ENCODE assay signal across 25 mouse cellular contexts in the genomic region with DNA sequence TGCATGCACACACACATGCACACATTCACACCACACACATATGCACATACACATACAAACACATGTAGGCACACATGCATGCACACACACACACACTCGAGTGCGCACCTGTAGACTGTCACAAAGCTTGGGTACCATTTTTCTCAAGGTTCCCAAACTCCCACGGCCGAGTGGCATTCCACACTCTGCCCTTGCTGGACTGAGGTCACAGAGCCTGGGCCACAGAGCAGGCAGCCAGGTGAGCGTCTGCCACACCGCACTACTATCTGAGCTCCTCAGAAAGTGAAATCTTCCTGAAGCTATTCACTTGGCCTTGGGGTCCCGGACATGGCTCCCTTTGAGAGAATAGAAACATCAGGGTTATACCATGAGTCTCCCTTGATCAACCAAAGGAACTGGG. TPM values are rescaled to one million over a fixed set of nuclear protein-coding genes. Genes with fewer than 3 reads are reported as not detected.
A peak's percentile ranks its signal among the peaks of the same experiment; 100 is the strongest.
DNase-seq lines count a peak whose midpoint lies in the region; ATAC-seq and TF ChIP-seq lines count a peak whose summit lies in the region.
"Had no signal": no experiment of that assay in that cellular context is flagged by ENCODE, and none has a peak within 500 bp of the region (broad histone marks: within the 10 kb centered on the region; RNA-seq: fewer than 3 reads in every experiment).

No protein-coding gene starts in this region.

- peak; percentile 18 for DNase-seq in gastrocnemius, adult 2 months
- no peak for DNase-seq in gastrocnemius, postnatal 4 days (ENCODE audit: low spot score in 2 of 2)
- DNase-seq in lung, adult 2 months: no peak
- peak; percentile 1 for DNase-seq in thymus, postnatal 4 days
- no peak for DNase-seq in thymus, postnatal 14 days
- DNase-seq: adrenal gland, adult 8-10 months; cerebellum, adult 18-20 months; cerebellum, postnatal 14 days; gastrocnemius, postnatal 25 days; kidney, adult 9 months; kidney, postnatal 4 days; liver, embryonic 13.5 days had no signal

- no peak for ATAC-seq in heart, embryonic 15.5 days (replicated peaks; ENCODE audit: insufficient number of reproducible peaks, insufficient read depth, low FRiP score, low read depth)
- ATAC-seq in heart, embryonic 11.5 days (replicated peaks; ENCODE audit: insufficient number of reproducible peaks, low FRiP score, low TSS enrichment): no peak
- no peak for ATAC-seq in lung, embryonic 15.5 days (ENCODE audit: borderline replicate concordance, extremely low read depth, low FRiP score, low TSS enrichment)
- ATAC-seq: activated CD4-positive, CD25-positive, alpha-beta regulatory T cell, adult 4 months; forebrain, embryonic 13.5 days; hindbrain, embryonic 16.5 days; intestine, embryonic 15.5 days; midbrain, embryonic 15.5 days had no signal

- H3K9ac ChIP-seq in heart, embryonic 15.5 days: no peak overlapping the region
- no peak overlapping the region for H3K9ac ChIP-seq in heart, embryonic 11.5 days (ENCODE audit: low read depth, low read length)
- H3K9ac ChIP-seq in lung, embryonic 15.5 days: no peak overlapping the region
- H3K9ac ChIP-seq: embryonic facial prominence, embryonic 12.5 days; forebrain, embryonic 13.5 days; intestine, embryonic 15.5 days; limb, embryonic 13.5 days; liver, embryonic 13.5 days; midbrain, embryonic 15.5 days; neural tube, embryonic 12.5 days had no signal

- H3K27ac ChIP-seq in gastrocnemius, adult 2 months: peak overlapping the region; percentile 64; the same call in 1 of the 2 replicates
- H3K27ac ChIP-seq in heart, embryonic 15.5 days: peak overlapping the region; percentile 24; the same call in 1 of the 2 replicates
- H3K27ac ChIP-seq in heart, embryonic 11.5 days (ENCODE audit: low read depth, low read length): no peak overlapping the region
- H3K27ac ChIP-seq in lung, embryonic 15.5 days: peak overlapping the region; percentile 95
- H3K27ac ChIP-seq: embryonic facial prominence, embryonic 12.5 days; forebrain, embryonic 13.5 days; intestine, embryonic 15.5 days; liver, embryonic 13.5 days; midbrain, embryonic 15.5 days; neural tube, embryonic 12.5 days had no signal

- no peak for TF ChIP-seq POLR2A in lung, adult 2 months (IDR thresholded peaks at IDR 0.05; ENCODE audit: borderline replicate concordance, extremely low read depth, low read depth, low read length)

- intact Hi-C loops in gastrocnemius, adult 2 months (cut with DNase I): no loop called here

- 87% methylated on average over 7 of the region's 7 CpGs for WGBS in heart, embryonic 15.5 days
- WGBS in heart, embryonic 11.5 days (ENCODE audit: insufficient replicate concordance): 75% methylated on average over 7 of the region's 7 CpGs
- WGBS in lung, embryonic 15.5 days: 79% methylated on average over 7 of the region's 7 CpGs
- 84% methylated on average over 7 of the region's 7 CpGs for WGBS in lung, adult 2 months

- no peak overlapping the region for H3K4me2 ChIP-seq in heart, embryonic 15.5 days
- no peak overlapping the region for H3K4me2 ChIP-seq in heart, embryonic 11.5 days
- no peak overlapping the region for H3K4me2 ChIP-seq in lung, embryonic 15.5 days
- H3K4me2 ChIP-seq: embryonic facial prominence, embryonic 12.5 days; forebrain, embryonic 13.5 days; intestine, embryonic 15.5 days; limb, embryonic 13.5 days; liver, embryonic 13.5 days; midbrain, embryonic 15.5 days; neural tube, embryonic 12.5 days had no signal

- no peak for TF ChIP-seq CTCF in gastrocnemius, adult 2 months (IDR thresholded peaks at IDR 0.05)
- no peak for TF ChIP-seq CTCF in lung, adult 2 months (IDR thresholded peaks at IDR 0.05; ENCODE audit: insufficient read depth, low read length)

- H3K9me3 ChIP-seq in heart, embryonic 15.5 days (replicated peaks): no peaks in the 10 kb centered on the region
- H3K9me3 ChIP-seq in heart, embryonic 11.5 days (replicated peaks; ENCODE audit: control insufficient read depth, low read length): no peaks in the 10 kb centered on the region
- H3K9me3 ChIP-seq in lung, embryonic 15.5 days: no peaks in the 10 kb centered on the region
- H3K9me3 ChIP-seq: embryonic facial prominence, embryonic 12.5 days; forebrain, embryonic 13.5 days; intestine, embryonic 15.5 days; limb, embryonic 13.5 days; liver, embryonic 13.5 days; megakaryocyte, embryonic 14.5 days; midbrain, embryonic 15.5 days; neural tube, embryonic 12.5 days had no signal

- H3K27me3 ChIP-seq in heart, embryonic 15.5 days: no peaks in the 10 kb centered on the region
- H3K27me3 ChIP-seq in heart, embryonic 11.5 days (ENCODE audit: control insufficient read depth, insufficient read depth, low read length): no peaks in the 10 kb centered on the region
- H3K27me3 ChIP-seq in lung, embryonic 15.5 days: no peaks in the 10 kb centered on the region
- H3K27me3 ChIP-seq: embryonic facial prominence, embryonic 12.5 days; forebrain, embryonic 13.5 days; intestine, embryonic 15.5 days; limb, embryonic 13.5 days; liver, embryonic 13.5 days; midbrain, embryonic 15.5 days; neural tube, embryonic 12.5 days had no signal

- H3K36me3 ChIP-seq in heart, embryonic 15.5 days: no peaks in the 10 kb centered on the region
- no peaks in the 10 kb centered on the region for H3K36me3 ChIP-seq in heart, embryonic 11.5 days (ENCODE audit: control insufficient read depth, insufficient read depth, low read length)
- H3K36me3 ChIP-seq in lung, embryonic 15.5 days: no peaks in the 10 kb centered on the region
- H3K36me3 ChIP-seq: embryonic facial prominence, embryonic 12.5 days; intestine, embryonic 15.5 days; limb, embryonic 13.5 days; liver, embryonic 13.5 days; midbrain, embryonic 15.5 days; neural tube, embryonic 12.5 days had no signal

- no peak overlapping the region for H3K4me3 ChIP-seq in gastrocnemius, adult 2 months
- no peak overlapping the region for H3K4me3 ChIP-seq in heart, embryonic 15.5 days
- H3K4me3 ChIP-seq in heart, embryonic 11.5 days (ENCODE audit: low read depth, low read length): no peak overlapping the region
- no peak overlapping the region for H3K4me3 ChIP-seq in lung, embryonic 15.5 days
- H3K4me3 ChIP-seq in lung, adult 2 months (replicated peaks; ENCODE audit: extremely low read depth, low read depth, low read length): no peak overlapping the region
- H3K4me3 ChIP-seq: embryonic facial prominence, embryonic 12.5 days; erythroblast, embryonic 14.5 days; forebrain, embryonic 13.5 days; intestine, embryonic 15.5 days; limb, embryonic 13.5 days; liver, embryonic 13.5 days; megakaryocyte, embryonic 14.5 days; midbrain, embryonic 15.5 days; neural tube, embryonic 12.5 days had no signal

- peaks cover 36% of the 10 kb centered on the region for H3K4me1 ChIP-seq in heart, embryonic 15.5 days (replicated peaks)
- peaks cover 33% of the 10 kb centered on the region for H3K4me1 ChIP-seq in heart, embryonic 11.5 days (ENCODE audit: control insufficient read depth, insufficient read depth, low read length)
- peaks cover 58% of the 10 kb centered on the region for H3K4me1 ChIP-seq in lung, embryonic 15.5 days
- peaks cover 12% of the 10 kb centered on the region for H3K4me1 ChIP-seq in lung, adult 2 months (ENCODE audit: control insufficient read depth, insufficient read depth, low read length)

RNA-seq across cellular contexts. Expression of gene Sik1, which starts 40.7 kb away (rescaled TPM):
- 10 to 100 TPM; 13.4 to 58.6 TPM for total RNA-seq in gastrocnemius, adult 2 months (2021)
- total RNA-seq in gastrocnemius, postnatal 4 days (2021): 10 to 100 TPM; 80.3 to 83.2 TPM
- 16.4 and 22.5 TPM in 2 replicates for polyA plus RNA-seq in heart, embryonic 15.5 days (2015; fragmentation: Nextera tagmentation; extraction: Ambion mirVana)
- polyA plus RNA-seq in heart, embryonic 11.5 days (2014; fragmentation: Nextera tagmentation; extraction: Ambion mirVana): 21.7 and 24.3 TPM in 2 replicates
- polyA plus RNA-seq in lung, embryonic 15.5 days (2015; fragmentation: Nextera tagmentation; extraction: Ambion mirVana): 32.7 and 35.4 TPM in 2 replicates
- polyA plus RNA-seq in lung, adult 2 months (2012; rRNA removed): 60.5 and 87.9 TPM in 2 replicates

Comparison
In these comparisons a context has a peak if more than half of its experiments do, and no peak if none do; other contexts are left out.
1. DNase-seq: peak in gastrocnemius, adult 2 months (single experiment) and thymus, postnatal 4 days (single experiment); none in gastrocnemius, postnatal 4 days (0 of 2), lung, adult 2 months (single experiment) and thymus, postnatal 14 days (single experiment).